Comparison of ENCODE assay signal across 8 mouse cellular contexts in genomic region chr13:47335996-47336684, GRCm38 (mm10).
A peak's percentile ranks its signal among the peaks of the same experiment; 100 is the strongest.
DNase-seq lines count a peak whose midpoint lies in the region.
"Had no signal": no experiment of that assay in that cellular context is flagged by ENCODE, and none has a peak within 500 bp of the region (broad histone marks: within the 10 kb centered on the region; RNA-seq: fewer than 3 reads in every experiment).

No protein-coding gene starts in this region.

- peak; percentile 23 for DNase-seq in ovary, adult 18-20 months (ENCODE audit: low spot score)
- no peak for DNase-seq in ovary, postnatal 36 days (ENCODE audit: low spot score)
- peak; percentile 39 for DNase-seq in embryo, embryonic 10.5 days (ENCODE audit: low spot score)
- DNase-seq in heart, embryonic 10.5 days (ENCODE audit: low spot score) = no peak
- peak; percentile 20 for DNase-seq in left cerebral cortex, postnatal 4 days
- DNase-seq in spleen, adult 12 weeks (ENCODE audit: low spot score) = no peak
- no peak for DNase-seq in neural tube, embryonic 10.5 days (ENCODE audit: extremely low spot score, low spot score)

- no peaks in the 10 kb centered on the region for H3K9me3 ChIP-seq in heart, embryonic 10.5 days
- H3K9me3 ChIP-seq: limb, embryonic 12.5 days had no signal

- intact Hi-C loops in left cerebral cortex, postnatal 4 days (cut with DNase I) = no loop called here

- H3K4me1 ChIP-seq in heart, embryonic 10.5 days = peaks cover 9% of the 10 kb centered on the region

- no peaks in the 10 kb centered on the region for H3K36me3 ChIP-seq in heart, embryonic 10.5 days
- H3K36me3 ChIP-seq: limb, embryonic 12.5 days had no signal

- H3K27me3 ChIP-seq in heart, embryonic 10.5 days (ENCODE audit: insufficient read depth, poor library complexity, severe bottlenecking) = no peaks in the 10 kb centered on the region
- H3K27me3 ChIP-seq: limb, embryonic 12.5 days had no signal

- 54% methylated on average over 16 of the region's 16 CpGs for whole genome bisulfite sequencing in heart, embryonic 10.5 days

- H3K27ac ChIP-seq in heart, embryonic 10.5 days = peak overlapping the region; percentile 10; the same call in 1 of the 2 replicates
- H3K27ac ChIP-seq: limb, embryonic 12.5 days had no signal

- H3K4me3 ChIP-seq in heart, embryonic 10.5 days = no peak overlapping the region; the same call in 1 of the 2 replicates
- H3K4me3 ChIP-seq: limb, embryonic 12.5 days had no signal

Comparison
In these comparisons a context has a peak if more than half of its experiments do, and no peak if none do; other contexts are left out.
1. DNase-seq: peak in ovary, adult 18-20 months (single experiment), embryo, embryonic 10.5 days (single experiment) and left cerebral cortex, postnatal 4 days (single experiment); none in ovary, postnatal 36 days (single experiment), heart, embryonic 10.5 days (single experiment), spleen, adult 12 weeks (single experiment) and neural tube, embryonic 10.5 days (single experiment).